Mouse (Mus musculus): ENCODE measurements around the gene Prss33. TPM values are rescaled to one million over a fixed set of nuclear protein-coding genes. Genes with fewer than 3 reads are reported as not detected.

Prss33 gene
- total RNA-seq, 2 experiments from 2014 or later, result not detected

GRCm38 (mm10) chr17:23790269-23791078 is 45.4 kb downstream of the Prss33 start, which contains the start of gene Srrm2:
TSS of gene Srrm2 (plus strand) at chr17:23790532.
- DNase-seq, result peak; percentile 63 to 71
- intact Hi-C loops (cut with DNase I), result no loop called here

- intact Hi-C loops (cut with DNase I), result loop anchor here (5.0 kb wide), 1 partner anchor 43 kb away; the partner anchor contains the start of gene Kremen2
These were observed 46.0 kb downstream of the Prss33 start for GRCm38 (mm10) chr17:23789749-23790268.

GRCm38 (mm10) chr17:23788973-23789372 is 46.9 kb downstream of the Prss33 start:
- no peak for DNase-seq
- intact Hi-C loops (cut with DNase I), result loop anchor here (5.0 kb wide), 1 partner anchor 42 kb away; the partner anchor contains the start of gene Kremen2

More at GRCm38 (mm10) chr17:23789749-23790268, 46.0 kb downstream of the Prss33 start:
- no peak for DNase-seq

- peak in 1 of 2 experiments; percentile 5 for DNase-seq
- intact Hi-C loops (cut with DNase I), result loop anchor here (5.0 kb wide), 1 partner anchor 39 kb away; the partner anchor contains the start of gene Kremen2
These were observed 49.3 kb downstream of the Prss33 start for GRCm38 (mm10) chr17:23786510-23786931.

GRCm38 (mm10) chr17:23785561-23786471 is 50.0 kb downstream of the Prss33 start, which contains the start of gene Flywch2:
TSS of gene Flywch2 (minus strand) at chr17:23786081.
- intact Hi-C loops (cut with DNase I), result loop anchor here (5.0 kb wide), 1 partner anchor 39 kb away; the partner anchor contains the start of gene Kremen2
- peak; percentile 55 to 70 for DNase-seq

- no peak for DNase-seq
- intact Hi-C loops (cut with DNase I), result no loop called here
These were observed 52.5 kb downstream of the Prss33 start for GRCm38 (mm10) chr17:23783352-23783751.

Small RNA genes within 50 kb of the gene (microRNA-seq; reads per million reads assigned to microRNA genes)
- gene Mir5125, result 2.9 to 5.4 reads per million in 2 experiments

Other genes starting within 250 kb of the Prss33 start
- 1 to 10 TPM; 4.3 to 5.0 TPM for gene Zfp13, start 236.6 kb downstream of the Prss33 start, total RNA-seq (2021)
- gene Zscan10, start 235.2 kb downstream of the Prss33 start, total RNA-seq (2021), result not detected
- gene Mmp25, start 190.8 kb downstream of the Prss33 start, total RNA-seq (2021), result under 1 TPM; 0.10 to 0.24 TPM
- gene Bicdl2, start 175.6 kb downstream of the Prss33 start, total RNA-seq (2021), result not detected
- gene Hcfc1r1, start 162.5 kb downstream of the Prss33 start, total RNA-seq (2021), result 100 to 1,000 TPM; 186 to 198 TPM
- 10 to 100 TPM; 13.5 to 15.9 TPM for gene Thoc6, start 162.2 kb downstream of the Prss33 start, total RNA-seq (2021)
- gene Tnfrsf12a, start 158.6 kb downstream of the Prss33 start, total RNA-seq (2021), result 10 to 100 TPM; 43.8 to 76.5 TPM
- gene Cldn6, start 156.8 kb downstream of the Prss33 start, total RNA-seq (2021), result not detected
- not detected for gene Cldn9, start 152.0 kb downstream of the Prss33 start, total RNA-seq (2021)
- gene 1520401A03Rik, start 113.3 kb downstream of the Prss33 start, total RNA-seq (2021), result not detected
- 1 to 10 TPM; 3.1 to 3.6 TPM for gene Pkmyt1, start 109.7 kb downstream of the Prss33 start, total RNA-seq (2021)
- gene Paqr4, start 95.2 kb downstream of the Prss33 start, total RNA-seq (2021), result 10 to 100 TPM; 21.8 to 23.4 TPM
- gene Kremen2, start 90.2 kb downstream of the Prss33 start, total RNA-seq (2021), result not detected
- 10 to 100 TPM; 30.2 to 30.8 TPM for gene Flywch1, start 64.5 kb downstream of the Prss33 start, total RNA-seq (2021)
- gene Flywch2, start 50.0 kb downstream of the Prss33 start, total RNA-seq (2021), result 1 to 10 TPM; 1.6 TPM
- 100 to 1,000 TPM; 192 to 227 TPM for gene Srrm2, start 45.5 kb downstream of the Prss33 start, total RNA-seq (2021)
- 100 to 1,000 TPM; 339 to 355 TPM for gene Elob, start 6.9 kb downstream of the Prss33 start, total RNA-seq (2021)
- not detected for gene Prss32, start 7.8 kb upstream of the Prss33 start, total RNA-seq (2021)
- not detected for gene Prss41, start 8.1 kb upstream of the Prss33 start, total RNA-seq (2021)
- gene Prss21, start 32.0 kb upstream of the Prss33 start, total RNA-seq (2021), result not detected
- gene Dcpp1, start 44.8 kb upstream of the Prss33 start, total RNA-seq (2021), result not detected
- not detected for gene Dcpp2, start 44.8 kb upstream of the Prss33 start, total RNA-seq (2021)
- not detected for gene Dcpp3, start 81.4 kb upstream of the Prss33 start, total RNA-seq (2021)
- not detected for gene Sbp, start 105.6 kb upstream of the Prss33 start, total RNA-seq (2021)
- not detected for gene Sbpl, start 119.2 kb upstream of the Prss33 start, total RNA-seq (2021)
- gene Prss30, start 144.5 kb upstream of the Prss33 start, total RNA-seq (2021), result not detected
- gene Prss22, start 162.0 kb upstream of the Prss33 start, total RNA-seq (2021), result not detected
- gene Prss27, start 202.1 kb upstream of the Prss33 start, total RNA-seq (2021), result not detected
- gene Kctd5, start 237.4 kb upstream of the Prss33 start, total RNA-seq (2021), result 10 to 100 TPM; 14.4 to 14.6 TPM

Measured in heart, postnatal 14 days (tissue).